Comparison of ENCODE assay signal across 13 mouse cellular contexts in genomic region chr12:83841409-83842190, GRCm38 (mm10).
"Had no signal": no experiment of that assay in that cellular context is flagged by ENCODE, and none has a peak within 500 bp of the region (broad histone marks: within the 10 kb centered on the region; RNA-seq: fewer than 3 reads in every experiment).

No protein-coding gene starts in this region.

- H3K9ac ChIP-seq: limb, embryonic 15.5 days; liver, embryonic 15.5 days; lung, embryonic 14.5 days; neural tube, embryonic 12.5 days had no signal

- H3K4me2 ChIP-seq: limb, embryonic 15.5 days; liver, embryonic 15.5 days; lung, embryonic 14.5 days; neural tube, embryonic 12.5 days had no signal

- H3K9me3 ChIP-seq: limb, embryonic 15.5 days; liver, embryonic 15.5 days; neural tube, embryonic 12.5 days had no signal

- H3K4me1 ChIP-seq: limb, embryonic 15.5 days; liver, embryonic 15.5 days; neural tube, embryonic 12.5 days had no signal

- H3K27me3 ChIP-seq: limb, embryonic 15.5 days; liver, embryonic 15.5 days; neural tube, embryonic 12.5 days had no signal

- H3K27ac ChIP-seq: limb, embryonic 15.5 days; liver, embryonic 15.5 days; neural tube, embryonic 12.5 days had no signal

- H3K4me3 ChIP-seq: limb, embryonic 15.5 days; liver, embryonic 15.5 days; neural tube, embryonic 12.5 days had no signal

- DNase-seq: kidney, adult 8-10 months; kidney, postnatal 25 days; layer of hippocampus, adult 9-11 months; layer of hippocampus, postnatal 36 days; lung, embryonic 14.5 days; midbrain, embryonic 14.5 days; retina, postnatal 1 day; right cerebral cortex, postnatal 25 days; thymus, adult 2 months; thymus, postnatal 25 days had no signal
